Mouse (Mus musculus) retina, postnatal 1 day (tissue): Measurements from ENCODE around the gene Specc1.

ENCODE experiments used
- DNase-seq: peaks from one replicate; pipeline ENCODE4 v3.0.0-alpha.2; 2012

Gene Specc1

DNA sequence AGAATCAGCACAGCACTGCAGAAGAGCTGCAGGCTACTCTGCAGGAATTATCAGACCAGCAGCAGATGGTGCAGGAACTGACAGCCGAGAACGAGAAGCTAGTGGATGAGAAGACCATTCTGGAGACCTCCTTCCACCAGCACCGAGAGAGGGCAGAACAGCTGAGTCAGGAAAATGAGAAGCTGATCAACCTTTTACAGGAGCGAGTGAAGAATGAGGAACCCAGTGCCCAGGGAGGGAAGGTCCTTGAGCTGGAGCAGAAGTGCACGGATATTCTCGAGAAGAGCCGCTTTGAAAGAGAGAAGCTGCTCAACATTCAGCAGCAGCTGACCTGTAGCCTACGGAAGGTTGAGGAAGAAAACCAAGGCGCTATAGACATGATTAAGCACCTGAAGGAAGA lies 162.0 kb downstream of the Specc1 start:
- DNase-seq, result no peak

DNA sequence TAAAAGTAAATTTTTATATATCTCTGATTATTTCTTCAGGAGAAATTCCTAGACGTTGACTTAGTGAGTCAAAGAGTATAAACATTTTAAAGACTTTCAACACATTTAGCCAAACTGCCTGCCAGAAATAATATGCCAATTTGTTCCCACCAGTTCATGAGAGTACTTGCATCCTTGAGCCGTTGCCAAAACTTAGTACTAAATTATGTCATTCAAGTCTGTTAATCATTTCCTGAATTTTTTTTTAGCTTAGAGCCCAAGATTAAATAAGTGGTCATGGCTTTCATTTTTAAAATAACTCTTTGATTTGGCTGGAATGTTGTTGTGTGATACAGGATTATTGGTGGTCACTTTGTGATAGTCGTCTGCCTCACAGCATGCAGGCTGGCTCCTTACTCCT lies 163.3 kb downstream of the Specc1 start:
- no peak for DNase-seq

DNA sequence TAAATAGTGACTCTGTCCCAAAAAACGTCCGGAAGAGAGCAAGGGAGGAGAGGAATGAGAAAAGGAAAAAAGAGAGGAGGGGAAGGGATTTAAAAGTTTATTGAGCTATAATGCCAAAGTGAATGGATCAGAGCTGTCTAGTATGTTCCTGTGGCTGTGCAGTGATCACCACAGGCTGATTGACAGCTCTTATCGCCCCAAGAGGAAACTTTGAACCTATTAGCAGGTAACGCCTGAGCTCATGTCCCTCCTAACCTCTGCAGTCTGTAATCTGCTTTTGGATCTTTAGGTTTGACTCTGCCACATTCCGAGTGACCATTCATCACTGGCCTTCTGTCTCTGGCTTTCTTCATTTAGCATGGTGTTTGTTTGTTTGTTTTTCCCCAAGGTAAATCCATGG lies 164.8 kb downstream of the Specc1 start:
- no peak for DNase-seq

DNA sequence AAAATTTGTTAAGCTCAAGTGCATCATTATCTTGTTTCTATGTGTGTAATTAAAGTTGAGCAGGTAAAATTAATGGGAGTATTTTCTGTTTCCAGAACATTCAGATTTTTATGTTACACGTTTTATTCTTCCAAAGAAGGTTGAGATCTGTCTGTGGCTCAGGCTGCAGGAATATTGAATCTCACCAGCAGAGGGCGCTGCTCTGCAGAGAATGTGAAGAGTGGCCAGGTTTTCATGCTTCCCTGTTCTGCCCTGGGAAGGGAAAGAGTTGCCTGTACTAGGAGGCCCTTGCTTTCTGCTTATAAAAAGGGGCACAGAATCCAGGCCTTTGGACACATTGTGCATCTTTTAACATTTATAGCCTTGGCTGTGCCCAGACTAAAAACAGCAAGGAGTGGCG lies 171.1 kb downstream of the Specc1 start:
- DNase-seq, result peak; percentile 85

DNA sequence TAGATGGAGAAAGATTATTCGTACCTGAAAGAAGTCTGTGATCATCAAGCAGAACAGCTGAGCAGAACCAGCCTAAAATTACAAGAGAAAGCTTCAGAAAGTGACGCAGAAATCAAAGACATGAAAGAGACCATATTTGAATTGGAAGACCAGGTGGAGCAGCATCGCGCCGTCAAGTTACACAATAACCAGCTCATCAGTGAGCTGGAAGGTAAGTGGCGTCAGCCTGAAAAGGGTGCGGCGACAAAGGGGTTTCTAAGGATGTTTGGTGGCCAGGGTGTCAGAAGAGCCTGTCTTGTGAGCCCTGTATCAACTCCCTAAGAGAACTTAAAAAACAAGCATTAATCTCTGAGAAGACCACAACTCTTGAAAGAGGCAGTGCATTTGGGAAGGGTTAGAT lies 171.6 kb downstream of the Specc1 start:
- DNase-seq, result no peak

DNA sequence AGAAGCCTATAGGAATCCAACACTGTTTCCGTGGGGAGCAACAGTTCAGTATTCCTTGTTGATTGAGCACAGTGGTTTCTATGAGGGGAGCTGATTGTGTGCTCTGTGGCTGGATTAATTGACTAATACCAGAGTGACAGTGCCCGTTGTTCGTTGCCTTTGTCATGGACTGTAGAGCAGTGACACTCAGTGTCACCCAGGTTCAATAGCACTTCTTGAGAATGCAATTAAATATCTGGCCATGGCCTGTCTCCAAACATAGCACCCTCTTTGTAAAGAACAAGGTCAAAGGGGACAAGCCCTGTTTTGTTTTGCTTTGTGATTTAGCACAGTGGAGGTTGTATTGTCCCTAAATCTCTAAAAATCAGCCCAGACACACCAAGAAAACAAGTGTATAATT lies 173.6 kb downstream of the Specc1 start:
- peak; percentile 75 for DNase-seq

DNA sequence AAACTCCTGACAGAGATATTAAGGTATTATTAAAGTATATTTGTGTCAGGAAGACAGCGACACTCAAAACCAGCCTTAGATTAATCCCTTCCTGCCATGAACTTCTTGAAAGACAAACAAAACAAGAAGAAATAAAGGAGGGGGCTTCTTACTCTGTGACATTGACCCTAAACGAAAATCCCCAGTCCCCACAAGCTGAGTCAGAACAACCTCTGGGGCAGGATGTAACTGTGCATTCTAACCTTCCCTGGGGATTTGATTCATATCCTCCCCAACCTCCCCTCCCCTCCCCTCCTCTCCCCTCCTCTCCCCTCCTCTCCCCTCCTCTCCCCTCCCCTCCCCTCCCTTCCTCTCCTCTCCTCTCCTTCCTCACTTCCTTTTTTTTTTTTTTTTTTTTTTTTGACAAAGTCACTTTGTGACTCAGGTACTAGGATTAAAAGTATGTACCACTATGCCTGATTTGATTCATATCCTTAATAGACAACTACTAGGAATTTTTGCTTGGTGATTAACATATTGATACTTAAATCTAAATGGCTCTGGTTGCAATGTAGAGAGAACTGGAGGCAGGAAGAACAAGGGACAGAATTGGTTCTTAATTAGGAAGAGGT lies 174.2 kb downstream of the Specc1 start:
- peak; percentile 7 for DNase-seq

DNA sequence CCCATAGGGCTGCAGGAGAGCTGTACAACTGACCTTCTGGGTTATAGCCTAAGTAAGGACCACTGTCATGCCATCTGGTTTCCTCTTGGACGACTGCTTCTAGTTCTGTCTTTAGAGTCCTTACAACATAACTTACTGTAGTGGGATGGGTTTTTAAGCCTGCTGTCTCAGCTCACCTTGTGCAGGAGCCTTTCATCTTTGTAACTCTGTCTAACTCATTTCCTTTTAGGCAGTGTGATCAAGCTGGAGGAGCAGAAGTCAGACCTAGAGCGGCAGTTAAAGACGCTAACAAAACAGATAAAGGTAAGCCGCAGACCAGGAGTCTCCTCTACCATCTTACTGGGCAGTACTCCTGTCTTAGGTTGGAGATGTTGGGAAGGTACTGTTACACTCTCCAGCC lies 175.0 kb downstream of the Specc1 start:
- no peak for DNase-seq

DNA sequence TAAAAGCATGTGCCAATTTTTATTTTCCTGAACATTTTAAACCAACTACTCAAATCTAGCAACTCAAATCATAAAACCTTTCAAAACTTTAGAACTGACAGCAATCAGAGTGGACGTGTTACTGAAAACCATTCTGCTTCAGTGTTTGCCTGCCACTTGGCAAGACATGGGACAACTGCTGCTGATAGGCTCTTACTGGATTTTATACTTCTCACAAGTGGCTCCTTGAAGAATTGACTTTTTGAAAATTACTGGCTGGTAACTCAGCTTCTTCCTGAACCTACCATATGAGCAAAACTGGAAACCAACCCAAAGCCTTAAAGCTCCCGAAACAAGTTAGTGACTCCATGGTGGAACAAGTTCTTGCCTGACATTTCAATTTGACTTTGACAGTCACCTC lies 177.6 kb downstream of the Specc1 start:
- no peak for DNase-seq

DNA sequence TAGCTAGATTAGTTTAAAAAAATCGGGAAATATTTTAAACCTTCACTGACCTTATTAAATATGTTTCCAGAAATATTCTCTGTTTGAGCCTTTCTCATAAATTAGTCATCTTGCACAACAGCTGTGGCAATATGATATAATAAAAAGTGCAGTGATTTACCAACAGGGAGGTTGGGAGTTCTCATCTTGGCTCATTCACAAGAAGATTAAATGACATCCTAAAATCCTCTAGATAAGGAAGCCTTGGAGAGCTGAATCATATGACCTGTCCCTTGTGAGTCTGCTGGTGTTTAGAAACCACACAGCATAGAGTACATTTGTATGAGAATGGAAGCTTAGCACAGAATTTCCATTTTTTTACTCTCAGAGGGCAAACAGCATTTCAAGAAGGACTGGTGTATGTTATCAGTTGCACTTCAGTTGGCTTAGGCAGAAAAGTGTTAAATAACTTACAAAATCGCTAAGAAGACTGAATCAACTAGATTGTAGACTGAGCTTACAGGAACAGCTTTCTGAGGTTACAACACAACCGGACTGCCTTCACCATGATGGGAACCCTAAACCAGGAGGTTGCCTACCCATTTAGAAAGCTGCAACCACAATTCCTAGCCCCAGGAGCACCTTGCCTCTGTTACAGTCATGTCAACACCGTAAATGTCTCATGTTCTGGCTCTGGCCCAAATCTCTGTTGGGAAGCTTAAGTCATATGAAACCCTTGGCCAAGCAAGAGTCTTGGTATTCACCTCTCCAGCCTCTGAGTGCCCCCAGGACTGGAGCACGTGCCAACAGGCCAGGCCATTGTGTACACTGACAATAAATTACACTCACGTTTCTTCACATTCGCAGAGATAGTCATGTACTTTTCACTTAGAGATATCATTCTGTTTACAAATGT lies 188.9 kb downstream of the Specc1 start:
- no peak for DNase-seq

DNA sequence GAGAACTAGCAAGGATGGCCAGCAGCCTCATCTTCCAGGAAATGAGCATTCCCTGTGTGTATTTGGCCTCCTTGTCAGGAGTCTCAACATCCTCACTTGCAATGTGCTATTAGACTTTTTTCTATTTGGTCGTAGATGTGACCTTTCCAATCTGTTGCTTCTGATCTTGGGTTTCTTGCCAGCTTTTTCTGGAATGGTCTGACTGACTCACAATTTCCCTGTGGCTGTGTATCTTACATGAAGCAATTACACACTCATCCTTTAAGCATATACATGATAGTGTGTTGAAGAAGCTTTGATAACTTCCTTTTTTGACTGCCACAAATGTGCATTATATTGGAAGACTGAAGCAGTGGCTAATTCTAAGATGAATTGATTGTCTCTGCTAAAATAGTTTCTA lies 190.1 kb downstream of the Specc1 start:
- no peak for DNase-seq

DNA sequence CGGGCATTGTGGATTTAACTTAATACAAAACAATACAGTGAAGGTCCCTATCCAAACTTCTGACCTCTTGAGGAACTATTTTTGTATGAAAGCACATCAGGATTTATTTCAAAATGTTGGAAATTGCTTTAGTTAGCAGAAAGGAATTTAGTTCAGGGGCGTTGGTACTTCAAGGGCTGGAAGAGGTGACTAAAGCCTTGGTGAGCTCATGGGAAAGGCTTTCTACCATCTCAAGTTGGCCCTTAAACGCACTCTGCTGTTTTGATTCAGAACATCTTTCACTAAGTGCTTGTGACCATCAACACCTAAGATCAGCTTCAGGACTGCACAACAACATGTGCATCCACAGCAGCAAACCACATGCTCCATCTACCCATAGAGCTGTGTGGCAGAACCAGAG lies 191.5 kb downstream of the Specc1 start:
- no peak for DNase-seq

DNA sequence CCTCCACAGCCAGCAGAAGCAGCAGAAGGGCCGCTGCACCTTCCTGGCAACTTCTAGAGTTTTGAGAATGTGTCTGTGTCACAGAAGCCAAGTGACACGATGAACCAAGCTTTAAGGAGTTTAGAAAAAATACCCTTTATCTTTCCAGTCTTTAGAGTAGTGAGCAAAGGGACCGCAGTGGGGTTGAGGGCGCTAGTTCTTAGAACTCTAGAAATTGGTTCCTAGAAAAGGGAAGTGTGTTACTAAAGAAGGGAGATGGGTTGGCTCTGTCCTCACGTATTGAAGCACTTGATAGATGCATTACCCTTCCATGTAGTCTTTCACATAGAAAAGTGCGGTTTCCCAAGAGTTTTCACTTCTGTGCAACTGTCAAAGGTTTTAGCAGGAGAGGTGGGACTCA lies 191.9 kb downstream of the Specc1 start:
- no peak for DNase-seq

DNA sequence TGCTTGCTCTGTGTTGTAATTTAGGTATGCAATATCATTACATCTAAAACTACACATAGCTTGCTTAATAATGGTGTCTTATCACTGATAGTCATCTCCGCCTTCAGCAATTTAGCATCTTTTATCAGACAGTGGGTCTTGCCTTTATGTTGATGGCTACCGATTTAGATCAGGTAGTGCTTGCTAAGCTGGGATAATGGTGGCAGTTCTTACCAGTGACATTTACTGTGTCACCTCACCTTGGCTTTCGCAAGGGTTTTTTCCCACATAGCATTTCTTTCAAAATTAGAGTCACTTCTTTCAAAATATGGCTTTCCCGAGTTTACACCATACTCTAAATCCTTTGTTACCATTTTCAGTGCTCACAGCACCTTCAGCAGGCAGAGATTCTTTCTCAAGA lies 196.5 kb downstream of the Specc1 start:
- no peak for DNase-seq

DNA sequence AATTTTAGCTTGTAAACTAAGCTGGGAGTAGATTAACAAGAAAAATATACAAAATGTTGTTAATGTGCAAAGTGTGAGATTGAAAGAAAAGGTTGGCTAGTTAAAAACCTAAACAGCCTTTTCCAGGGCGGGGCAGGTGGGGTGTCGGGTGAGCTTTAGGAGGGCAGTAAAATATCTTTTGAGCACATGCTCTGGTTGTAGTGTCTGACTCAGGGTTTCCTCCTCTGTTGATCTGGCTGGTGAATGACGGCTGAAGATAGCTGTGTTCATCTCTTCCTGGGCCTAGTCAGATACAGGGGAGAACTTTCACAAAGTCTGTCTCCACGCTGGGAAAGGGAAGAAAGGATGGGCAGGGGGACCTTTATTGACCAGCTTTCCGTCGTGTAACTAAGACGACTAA lies 203.2 kb downstream of the Specc1 start:
- no peak for DNase-seq

DNA sequence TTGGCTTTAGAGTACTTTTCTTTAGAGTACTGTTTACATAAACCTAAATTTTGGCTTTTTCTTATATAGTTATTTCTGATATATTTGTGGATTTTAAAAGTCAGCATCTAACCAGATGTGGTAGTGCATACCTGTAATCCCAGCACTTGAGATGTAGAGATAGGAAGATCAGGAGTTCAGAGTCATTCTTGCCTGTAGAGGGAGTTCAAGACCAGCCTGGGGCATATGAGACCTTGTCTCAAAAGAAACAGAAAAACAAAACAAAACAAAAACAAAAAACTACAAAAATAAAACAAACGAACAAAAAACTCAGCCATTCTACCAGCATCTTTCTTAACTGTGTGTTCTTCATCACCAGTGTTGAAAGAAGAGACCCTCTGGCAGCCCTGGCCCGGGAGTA lies 204.9 kb downstream of the Specc1 start:
- DNase-seq, result no peak

DNA sequence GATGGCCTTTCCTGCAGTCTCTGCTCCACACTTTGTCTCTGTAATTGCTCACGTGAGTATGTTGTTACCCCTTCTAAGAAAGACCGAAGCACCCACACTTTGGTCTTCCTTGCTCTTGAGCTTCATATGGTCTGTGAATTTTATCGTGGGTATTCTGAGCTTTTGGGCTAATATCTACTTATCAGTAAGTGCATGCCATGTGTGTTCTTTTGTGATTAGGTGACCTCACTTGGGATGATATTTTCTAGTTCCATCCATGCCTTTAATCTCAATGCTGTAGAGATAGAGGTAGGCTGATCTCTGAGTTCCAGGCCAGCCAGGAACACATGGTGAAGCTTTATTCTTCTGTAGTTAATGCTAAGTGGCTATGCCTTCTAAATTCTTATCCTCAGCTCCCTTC lies 207.8 kb downstream of the Specc1 start:
- no peak for DNase-seq

DNA sequence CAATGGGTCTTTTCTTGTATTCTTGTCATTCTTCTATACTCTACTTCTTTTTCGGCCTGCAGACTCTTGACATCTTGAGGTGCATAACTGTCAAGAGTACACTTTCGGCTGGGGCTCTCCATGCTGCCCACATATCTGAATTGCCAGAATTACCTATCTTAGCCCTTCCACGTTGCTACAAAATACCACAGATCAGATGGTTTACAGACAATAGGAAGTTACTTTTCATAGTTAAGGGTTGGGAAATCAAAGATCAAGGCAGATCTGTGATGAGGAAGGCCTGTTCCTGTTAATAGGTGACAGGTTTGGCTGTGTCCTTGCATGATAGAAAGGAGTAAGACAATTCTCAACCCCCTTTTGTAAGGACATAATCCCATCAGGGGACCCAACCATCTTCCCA lies 209.9 kb downstream of the Specc1 start:
- no peak for DNase-seq

DNA sequence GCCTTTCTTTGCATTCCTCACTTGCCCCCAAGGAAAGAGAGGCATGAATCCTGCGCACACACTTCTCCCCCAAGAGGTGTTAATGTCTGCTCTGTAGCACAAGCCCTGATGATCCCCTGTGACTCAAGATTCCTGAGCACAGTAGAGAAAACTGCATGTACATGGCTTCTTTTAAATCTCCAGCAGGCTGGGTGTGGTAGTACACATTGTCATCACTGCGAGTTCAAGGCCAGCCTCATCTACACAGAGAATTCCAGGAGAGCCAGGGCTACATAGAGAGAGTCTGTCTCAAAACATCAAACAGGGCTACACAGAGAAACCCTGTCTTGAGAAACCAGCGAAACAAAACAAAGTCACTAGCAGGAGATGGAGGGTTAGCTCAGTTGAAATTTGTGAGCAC lies 211.6 kb downstream of the Specc1 start:
- no peak for DNase-seq

DNA sequence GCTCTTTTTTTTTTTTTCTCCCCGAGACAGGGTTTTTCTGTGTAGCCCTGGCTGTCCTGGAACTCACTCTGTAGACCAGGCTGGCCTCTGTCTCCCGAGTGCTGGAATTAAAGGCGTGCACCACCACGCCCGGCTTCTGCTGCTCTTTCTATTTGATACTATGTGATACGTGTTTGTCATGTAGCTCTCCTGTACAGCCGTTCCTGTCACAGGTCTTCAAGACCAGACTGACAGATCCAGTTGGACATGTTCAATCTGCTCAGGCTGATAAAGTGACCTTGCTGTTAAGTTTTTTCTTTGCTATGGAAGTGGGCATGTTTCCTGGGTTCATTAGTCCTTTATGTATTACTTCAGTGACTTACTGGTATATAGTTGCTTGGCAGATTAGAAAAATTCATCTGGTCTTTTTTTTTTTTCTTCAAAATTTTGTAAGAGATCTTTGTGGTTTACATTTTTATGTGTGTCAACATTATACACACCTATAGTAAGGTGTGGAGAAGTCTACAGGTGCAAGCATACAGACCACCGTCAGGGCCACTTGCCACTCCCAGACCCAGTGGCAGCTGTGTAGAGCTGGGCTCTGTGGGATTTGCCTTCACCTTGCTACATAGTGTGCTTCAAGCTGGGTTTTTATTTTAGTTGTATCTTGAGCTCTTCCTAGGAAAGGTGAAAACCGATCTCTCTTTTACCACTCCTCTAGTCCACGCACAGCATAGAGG lies 221.0 kb downstream of the Specc1 start:
- DNase-seq, result no peak

DNA sequence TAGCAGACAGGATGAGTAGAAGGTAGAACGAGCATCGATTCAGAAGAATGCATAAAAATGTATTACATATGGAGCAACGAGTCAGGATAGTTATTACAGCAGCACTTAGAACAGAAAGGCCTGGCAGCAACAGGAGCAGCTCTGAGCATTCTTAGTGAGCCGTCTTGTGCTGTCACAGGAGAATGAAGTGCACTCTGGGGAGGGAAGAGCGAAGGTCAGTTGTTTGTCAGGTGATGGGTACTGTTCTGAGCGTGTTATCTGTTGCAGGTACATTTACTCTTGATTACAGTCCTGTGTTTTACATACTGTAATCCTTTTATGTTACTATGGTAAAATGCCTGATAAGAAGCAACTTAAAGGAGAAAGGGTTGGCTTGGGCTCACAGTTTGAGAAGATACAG lies 224.2 kb downstream of the Specc1 start:
- DNase-seq, result no peak

DNA sequence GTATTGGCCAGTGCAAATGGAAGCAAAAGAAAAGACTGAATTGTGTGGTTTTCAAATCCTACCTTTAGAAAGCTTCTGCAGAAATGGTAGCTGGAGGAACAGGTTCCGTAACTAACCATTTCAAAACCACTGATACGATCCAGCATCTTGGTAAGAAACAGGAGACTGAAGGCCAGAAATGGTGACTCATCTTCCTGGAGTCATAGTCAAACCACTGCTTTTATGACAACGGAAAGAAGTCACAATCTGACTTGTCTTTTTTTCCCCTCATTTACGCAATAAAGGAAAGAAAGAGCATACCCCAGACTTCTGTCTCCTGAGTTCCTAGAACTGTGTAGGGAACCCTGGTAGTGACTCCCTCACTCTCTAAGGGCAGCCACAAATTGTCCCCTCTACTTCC lies 228.3 kb downstream of the Specc1 start:
- DNase-seq, result no peak

DNA sequence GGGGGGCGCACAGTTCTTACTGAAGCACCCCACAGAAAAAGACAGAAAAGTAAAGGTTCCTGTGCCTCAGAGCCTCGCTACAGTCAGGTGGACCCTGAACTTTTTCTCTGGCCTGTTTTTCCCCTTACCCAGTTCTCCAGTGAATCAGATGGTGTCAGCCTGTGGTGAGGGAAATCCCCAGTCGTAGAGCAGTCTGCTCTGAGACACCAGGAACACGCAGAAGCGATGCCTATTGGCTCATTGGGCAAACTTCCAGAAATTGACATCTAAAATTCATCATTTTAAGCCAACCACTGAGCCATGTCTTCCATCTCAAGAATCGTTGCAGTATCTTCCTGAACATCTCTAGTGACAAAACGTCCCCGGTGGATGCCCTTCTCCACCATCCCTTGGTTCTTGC lies 230.5 kb downstream of the Specc1 start:
- DNase-seq, result no peak

DNA sequence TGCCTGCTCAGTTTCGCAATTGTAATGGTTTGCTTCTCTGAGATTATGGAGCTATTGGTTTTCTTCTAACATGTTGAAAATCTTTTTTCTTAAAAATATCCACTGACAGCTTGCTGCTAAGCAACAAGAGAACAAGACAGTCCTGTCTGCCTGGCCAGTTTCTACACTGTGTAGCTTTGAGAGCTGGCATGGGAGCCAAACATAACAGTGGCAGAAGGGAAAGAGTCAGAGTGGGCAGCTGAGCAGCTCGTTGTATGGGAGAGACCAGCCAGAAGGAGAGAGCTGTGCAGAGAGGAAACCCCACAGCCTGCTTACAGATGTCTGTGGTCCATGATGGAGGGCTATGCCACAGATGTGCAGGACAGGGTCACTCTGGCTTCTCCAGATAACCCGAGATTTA lies 235.5 kb downstream of the Specc1 start:
- DNase-seq, result no peak
